Mouse (Mus musculus) NIH3T3 (cell line): ENCODE results near the gene Ldlrad2.
"Not testable (repeated sequence)": the region's sequence is repeated elsewhere in the genome, so short reads cannot be mapped to it uniquely, and the experiment has no call there.

ENCODE experiments used
- DNase-seq: peaks from one replicate; pipeline ENCODE4 v3.0.0-alpha.2; 2012; ENCODE audit warnings: low read depth

Ldlrad2 gene

GRCm38 (mm10) chr4:137574469-137574868 is at the start of gene Ldlrad2:
Gene Ldlrad2, minus strand, starts transcription at chr4:137574569.
- DNase-seq = no peak

- no peak for DNase-seq
Observed at GRCm38 (mm10) chr4:137622847-137623246, 48.5 kb upstream of the Ldlrad2 start.

- no peak for DNase-seq
Observed at GRCm38 (mm10) chr4:137610256-137610655, 35.9 kb upstream of the Ldlrad2 start.

- DNase-seq = no peak
Observed at GRCm38 (mm10) chr4:137609702-137610101, 35.3 kb upstream of the Ldlrad2 start.

- no peak for DNase-seq
Observed at GRCm38 (mm10) chr4:137609281-137609680, 34.9 kb upstream of the Ldlrad2 start.

GRCm38 (mm10) chr4:137607023-137607422 is 32.7 kb upstream of the Ldlrad2 start:
- DNase-seq = no peak

GRCm38 (mm10) chr4:137603449-137604171 is 29.2 kb upstream of the Ldlrad2 start:
- DNase-seq = no peak

GRCm38 (mm10) chr4:137598577-137598976 is 24.2 kb upstream of the Ldlrad2 start:
- no peak for DNase-seq

- DNase-seq = no peak
Observed at GRCm38 (mm10) chr4:137597098-137597630, 22.8 kb upstream of the Ldlrad2 start.

- DNase-seq = peak; percentile 38
Observed at GRCm38 (mm10) chr4:137594496-137595270, 20.3 kb upstream of the Ldlrad2 start.

- DNase-seq = peak; percentile 98
Observed at GRCm38 (mm10) chr4:137593601-137594495, 19.5 kb upstream of the Ldlrad2 start, which contains the start of gene Usp48. Gene Usp48, plus strand, starts transcription at chr4:137593755.

GRCm38 (mm10) chr4:137590961-137591360 is 16.6 kb upstream of the Ldlrad2 start:
- DNase-seq = no peak

GRCm38 (mm10) chr4:137589586-137589985 is 15.2 kb upstream of the Ldlrad2 start:
- no peak for DNase-seq

GRCm38 (mm10) chr4:137589095-137589494 is 14.7 kb upstream of the Ldlrad2 start:
- not testable (repeated sequence) for DNase-seq

- peak; percentile 15 for DNase-seq
Observed at GRCm38 (mm10) chr4:137581815-137582214, 7.4 kb upstream of the Ldlrad2 start.

- DNase-seq = no peak
Observed at GRCm38 (mm10) chr4:137580299-137580698, 5.9 kb upstream of the Ldlrad2 start.

GRCm38 (mm10) chr4:137579789-137580188 is 5.4 kb upstream of the Ldlrad2 start:
- DNase-seq = no peak

GRCm38 (mm10) chr4:137578181-137578845 is 3.9 kb upstream of the Ldlrad2 start:
- DNase-seq = no peak

- no peak for DNase-seq
Observed at GRCm38 (mm10) chr4:137577486-137577885, 3.1 kb upstream of the Ldlrad2 start.

- DNase-seq = no peak
Observed at GRCm38 (mm10) chr4:137569873-137570272, 4.5 kb downstream of the Ldlrad2 start.

- DNase-seq = no peak
Observed at GRCm38 (mm10) chr4:137556673-137557210, 17.6 kb downstream of the Ldlrad2 start.
